Mouse (Mus musculus) MEL (cell line): Measurements from ENCODE around the gene Hlcs. TPM values are rescaled to one million over a fixed set of nuclear protein-coding genes. Genes with fewer than 3 reads are reported as not detected.

Experiments used
- DNase-seq: peaks from one replicate; pipeline ENCODE4 v3.0.0; 2011; ENCODE audit warnings: low read depth, low spot score
- H3K27ac ChIP-seq: 2 replicates; pipeline ENCODE4 v1.5.1; 2012; ENCODE audit warnings: low read depth, mild to moderate bottlenecking, control low read depth, low read length, moderate library complexity; ENCODE audit not compliant: control insufficient read depth
- H3K27me3 ChIP-seq, 2 experiments: fragments of 150-350 bp in 1 of 2; sonication (generic) in 1 of 2; 2 replicates each; pipeline ENCODE4 v1.6.1; 2012; ENCODE audit warnings: low read length in 2 of 2, mild to moderate bottlenecking in 2 of 2, improper control_type of control experiment in 1 of 2, moderate library complexity in 1 of 2; ENCODE audit not compliant: insufficient read depth in 2 of 2, control insufficient read depth in 1 of 2
- H3K36me3 ChIP-seq, 2 experiments: 2 replicates each; pipeline ENCODE4 v1.6.1; 2012 to 2014; ENCODE audit warnings: low read length in 2 of 2, improper control_type of control experiment in 1 of 2, inconsistent platforms in 1 of 2, mild to moderate bottlenecking in 1 of 2; ENCODE audit not compliant: insufficient read depth in 2 of 2, control insufficient read depth in 1 of 2
- H3K4me1 ChIP-seq, 2 experiments: fragments of 150-350 bp in 1 of 2; sonication (generic) in 1 of 2; 2 replicates each; pipeline ENCODE4 v1.6.1; 2012; ENCODE audit warnings: low read length in 2 of 2, improper control_type of control experiment in 1 of 2, mild to moderate bottlenecking in 1 of 2; ENCODE audit not compliant: insufficient read depth in 2 of 2, control insufficient read depth in 1 of 2
- H3K4me3 ChIP-seq, 2 experiments: fragments of 150-350 bp in 1 of 2; sonication (generic) in 1 of 2; 2 replicates each; pipeline ENCODE4 v1.5.1; 2012; ENCODE audit warnings: low read depth in 2 of 2, low read length in 2 of 2, mild to moderate bottlenecking in 2 of 2, moderate library complexity in 2 of 2, control low read depth in 1 of 2, improper control_type of control experiment in 1 of 2; ENCODE audit not compliant: control insufficient read depth in 1 of 2, insufficient read depth in 1 of 2
- H3K79me2 ChIP-seq: 2 replicates; pipeline ENCODE4 v1.6.1; 2012; ENCODE audit warnings: mild to moderate bottlenecking, low read length, moderate library complexity; ENCODE audit not compliant: control insufficient read depth, poor library complexity, insufficient read depth
- H3K9ac ChIP-seq: 2 replicates; pipeline ENCODE4 v1.6.1; 2012; ENCODE audit warnings: low read depth, mild to moderate bottlenecking, control low read depth, low read length, moderate library complexity; ENCODE audit not compliant: control insufficient read depth, poor library complexity, severe bottlenecking
- H3K9me3 ChIP-seq: fragments of 150-350 bp; sonication (generic); replicated peaks from 2 replicates; pipeline ENCODE4 v1.6.1; 2012; ENCODE audit warnings: mild to moderate bottlenecking, low read length, improper control_type of control experiment, moderate library complexity; ENCODE audit not compliant: insufficient read depth
- BHLHE40 ChIP-seq: IDR thresholded peaks from 2 replicates; pipeline ENCODE4 v1.6.1; 2012; ENCODE audit warnings: low read depth, mild to moderate bottlenecking, inconsistent platforms, low read length, improper control_type of control experiment, borderline replicate concordance
- CHD1 ChIP-seq: IDR thresholded peaks from 2 replicates; pipeline ENCODE4 v1.6.1; 2012; ENCODE audit warnings: low read depth, mild to moderate bottlenecking, inconsistent platforms, low read length, improper control_type of control experiment
- E2F4 ChIP-seq: IDR thresholded peaks from 2 replicates; pipeline ENCODE4 v1.6.1; 2011; ENCODE audit warnings: low read depth, low read length, improper control_type of control experiment, borderline replicate concordance
- ELF1 ChIP-seq: IDR thresholded peaks from 2 replicates; pipeline ENCODE4 v1.6.1; 2014; ENCODE audit warnings: low read depth, mild to moderate bottlenecking, inconsistent platforms, low read length, improper control_type of control experiment, moderate library complexity
- EP300 ChIP-seq, 2 experiments: IDR thresholded peaks; 2 replicates each; pipeline ENCODE4 v1.6.1; 2011; ENCODE audit warnings: improper control_type of control experiment in 2 of 2, low read length in 2 of 2, low read depth in 1 of 2, mild to moderate bottlenecking in 1 of 2
- ETS1 ChIP-seq: IDR thresholded peaks from 2 replicates; pipeline ENCODE4 v1.6.1; 2012; ENCODE audit warnings: low read depth, mild to moderate bottlenecking, inconsistent platforms, low read length, improper control_type of control experiment, moderate library complexity
- GABPA ChIP-seq: IDR thresholded peaks from 2 replicates; pipeline ENCODE4 v1.6.1; 2012; ENCODE audit warnings: low read depth, mild to moderate bottlenecking, inconsistent platforms, low read length, improper control_type of control experiment, moderate library complexity
- GATA1 ChIP-seq: IDR thresholded peaks from 2 replicates; pipeline ENCODE4 v1.6.1; 2011; ENCODE audit warnings: low read depth, low read length, improper control_type of control experiment
- HCFC1 ChIP-seq: IDR thresholded peaks from 2 replicates; pipeline ENCODE4 v1.6.1; 2012; ENCODE audit warnings: low read depth, mild to moderate bottlenecking, inconsistent platforms, low read length, improper control_type of control experiment, moderate library complexity
- JUND ChIP-seq: IDR thresholded peaks from 2 replicates; pipeline ENCODE4 v1.6.1; 2011; ENCODE audit warnings: low read depth, mild to moderate bottlenecking, improper control_type of control experiment, low read length
- MAFK ChIP-seq: IDR thresholded peaks from 2 replicates; pipeline ENCODE4 v1.6.1; 2011; ENCODE audit warnings: low read depth, mild to moderate bottlenecking, low read length, improper control_type of control experiment, borderline replicate concordance
- MAZ ChIP-seq: IDR thresholded peaks from 2 replicates; pipeline ENCODE4 v1.6.1; 2012; ENCODE audit warnings: low read depth, mild to moderate bottlenecking, inconsistent platforms, low read length, improper control_type of control experiment
- MEF2A ChIP-seq: IDR thresholded peaks from 2 replicates; pipeline ENCODE4 v1.6.1; 2014; ENCODE audit warnings: low read depth, mild to moderate bottlenecking, inconsistent platforms, low read length, improper control_type of control experiment; ENCODE audit not compliant: poor library complexity, insufficient replicate concordance, severe bottlenecking; ENCODE audit errors: extremely low read depth
- MYB ChIP-seq: IDR thresholded peaks from 2 replicates; pipeline ENCODE4 v1.6.1; 2011; ENCODE audit warnings: mild to moderate bottlenecking, low read depth, low read length, improper control_type of control experiment
- NELFE ChIP-seq: IDR thresholded peaks from 2 replicates; pipeline ENCODE4 v1.6.1; 2011; ENCODE audit warnings: low read depth, low read length, improper control_type of control experiment
- POLR2AphosphoS2 ChIP-seq: IDR thresholded peaks from 2 replicates; pipeline ENCODE4 v1.6.1; 2011; ENCODE audit warnings: low read length, improper control_type of control experiment
- RAD21 ChIP-seq: IDR thresholded peaks from 2 replicates; pipeline ENCODE4 v1.6.1; 2011; ENCODE audit warnings: mild to moderate bottlenecking, low read depth, low read length, improper control_type of control experiment
- RCOR1 ChIP-seq: IDR thresholded peaks from 2 replicates; pipeline ENCODE4 v1.6.1; 2012; ENCODE audit warnings: low read depth, mild to moderate bottlenecking, inconsistent platforms, low read length, improper control_type of control experiment
- SMC3 ChIP-seq: IDR thresholded peaks from 2 replicates; pipeline ENCODE4 v1.6.1; 2011; ENCODE audit warnings: low read depth, low read length, improper control_type of control experiment
- TAL1 ChIP-seq: IDR thresholded peaks from 2 replicates; pipeline ENCODE4 v1.6.1; 2012; ENCODE audit warnings: mild to moderate bottlenecking, inconsistent platforms, low read length, moderate library complexity, mixed read lengths
- TCF12 ChIP-seq: IDR thresholded peaks from 2 replicates; pipeline ENCODE4 v1.6.1; 2014; ENCODE audit warnings: low read depth, mild to moderate bottlenecking, inconsistent platforms, low read length, improper control_type of control experiment, moderate library complexity
- USF1 ChIP-seq: IDR thresholded peaks from 2 replicates; pipeline ENCODE4 v1.6.1; 2014; ENCODE audit warnings: low read depth, mild to moderate bottlenecking, inconsistent platforms, low read length, improper control_type of control experiment, moderate library complexity
- ZC3H11A ChIP-seq: IDR thresholded peaks from 2 replicates; pipeline ENCODE4 v1.6.1; 2012; ENCODE audit warnings: low read depth, mild to moderate bottlenecking, inconsistent platforms, low read length, improper control_type of control experiment
- ZNF384 ChIP-seq: IDR thresholded peaks from 2 replicates; pipeline ENCODE4 v1.6.1; 2012; ENCODE audit warnings: low read depth, mild to moderate bottlenecking, inconsistent platforms, low read length, improper control_type of control experiment
- polyA plus RNA-seq, 2 experiments: library from polyadenylated mRNA; stranded (reverse) in 1 of 2; unstranded in 1 of 2; fragments of >175 nt in 1 of 2; fragments of >200 nt in 1 of 2; gene quantifications; 2 replicates each; pipeline versions ENCODE4 v1.2.1 to v1.2.4; 2012; ENCODE audit warnings: low replicate concordance in 2 of 2, low read depth in 1 of 2; ENCODE audit not compliant: insufficient read length in 2 of 2, insufficient read depth in 1 of 2, missing spikeins in 1 of 2
- total RNA-seq: library from RNA; depleted of rRNA; stranded (reverse); fragments of 300-350 nt; gene quantifications from 2 replicates; pipeline ENCODE4 v1.2.3, GENCODE M21; 2012

Hlcs gene
- total and polyA plus RNA-seq, 3 experiments: 3.3 to 6.4 TPM; not detected in 1

DNA sequence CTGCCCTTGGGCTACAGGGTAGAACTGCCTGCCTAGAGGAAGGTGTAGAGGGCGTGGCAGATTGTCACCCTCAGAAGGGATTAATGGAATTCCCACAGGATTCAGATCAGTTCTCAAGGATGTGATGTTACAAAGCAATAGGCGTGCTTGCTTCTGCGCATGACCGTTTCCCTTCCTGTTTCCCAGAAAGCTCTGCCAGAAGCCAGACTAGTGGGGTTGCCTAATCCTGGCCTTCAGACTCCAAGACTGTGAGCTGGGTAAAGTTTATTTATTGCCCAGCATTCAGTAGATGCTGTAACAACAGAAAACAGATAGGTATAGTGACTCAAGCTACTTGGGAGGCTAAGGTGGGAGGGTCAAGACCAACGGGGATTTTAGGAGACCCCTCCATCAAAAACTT is 15.3 kb downstream of the Hlcs start:
- no peak for DNase-seq
- H3K27me3 ChIP-seq: no peaks in the 10 kb centered on the region
- peaks cover 0 to 4% of the 10 kb centered on the region in 2 experiments; a peak in 1 of 4 replicates for H3K4me1 ChIP-seq
- no peak overlapping the region for H3K4me3 ChIP-seq
- H3K9me3 ChIP-seq: no peaks in the 10 kb centered on the region
- no peak overlapping the region for H3K27ac ChIP-seq
- no peaks in the 10 kb centered on the region for H3K36me3 ChIP-seq
- no peak overlapping the region for H3K9ac ChIP-seq
- no peaks in the 10 kb centered on the region for H3K79me2 ChIP-seq
- TF ChIP-seq MAFK (no peak), USF1 (no peak), SMC3 (no peak), EP300 (IDR thresholded peaks at IDR 0.05; ENCODE audit: low read depth in 1 of 2, low read length in 2 of 2) (no peak), TCF12 (no peak), MYB (no peak)

GRCm38 (mm10) chr16:94291141-94291540 is 22.2 kb downstream of the Hlcs start:
- H3K27me3 ChIP-seq: no peaks in the 10 kb centered on the region
- H3K9ac ChIP-seq: no peak overlapping the region
- TF ChIP-seq RCOR1 (no peak), ETS1 (no peak), MAZ (no peak), JUND (no peak), BHLHE40 (no peak), CHD1 (no peak), GATA1 (no peak), HCFC1 (no peak), RAD21 (no peak), MEF2A (no peak), E2F4 (no peak), POLR2AphosphoS2 (no peak), ZC3H11A (no peak), NELFE (no peak), GABPA (no peak), ELF1 (no peak), TAL1 (no peak), ZNF384 (no peak)
- peaks cover 0 to 4% of the 10 kb centered on the region in 2 experiments; a peak in 2 of 4 replicates for H3K36me3 ChIP-seq
- H3K4me1 ChIP-seq: peaks cover 0 to 9% of the 10 kb centered on the region in 2 experiments; a peak in 2 of 4 replicates
- no peaks in the 10 kb centered on the region for H3K9me3 ChIP-seq
- DNase-seq: no peak
- no peak overlapping the region for H3K27ac ChIP-seq
- H3K4me3 ChIP-seq: no peak overlapping the region
- peaks cover 5% of the 10 kb centered on the region for H3K79me2 ChIP-seq
